In the genomic region with DNA sequence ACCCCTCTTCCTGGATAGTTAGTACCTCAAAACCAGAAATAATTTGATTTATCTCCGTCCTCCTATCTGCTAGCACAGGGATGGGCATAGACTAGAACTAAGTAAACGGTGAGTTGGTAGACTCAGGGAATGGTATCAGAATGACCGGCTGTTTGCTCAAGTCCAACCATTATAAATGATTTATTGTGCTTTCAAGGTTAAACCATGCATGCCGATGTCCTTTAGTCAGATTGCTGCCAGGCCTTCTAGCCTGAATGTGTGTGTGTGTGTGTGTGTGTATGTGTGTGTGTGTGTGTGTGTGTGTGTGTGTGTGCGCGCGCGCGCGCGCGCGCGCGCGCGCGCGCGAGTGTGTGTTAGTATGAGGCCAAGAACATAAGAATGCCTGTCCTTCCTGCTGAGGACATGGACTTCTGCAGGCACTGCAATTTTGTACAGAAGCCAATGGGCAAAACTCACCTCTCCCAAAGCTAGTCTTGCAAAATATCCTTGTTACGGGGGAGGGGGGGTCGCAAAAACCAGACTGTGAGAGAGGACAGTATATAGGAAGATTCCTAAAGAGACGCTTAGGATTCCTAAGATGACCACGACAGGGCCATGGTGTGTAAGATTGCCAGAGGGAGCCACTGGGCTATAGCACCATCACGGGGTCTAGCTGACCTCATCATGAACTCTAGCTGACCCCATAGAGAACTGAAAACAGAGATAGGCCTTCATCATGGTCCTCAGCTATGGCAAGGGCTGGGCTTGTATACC, we compare ENCODE assay signal across 28 mouse cellular contexts. TPM values are rescaled to one million over a fixed set of nuclear protein-coding genes. Genes with fewer than 3 reads are reported as not detected.
DNase-seq lines count a peak whose midpoint lies in the region; ATAC-seq lines count a peak whose summit lies in the region.
"Had no signal": no experiment of that assay in that cellular context is flagged by ENCODE, and none has a peak within 500 bp of the region (broad histone marks: within the 10 kb centered on the region; RNA-seq: fewer than 3 reads in every experiment).

No protein-coding gene starts in this region.

- whole genome bisulfite sequencing in kidney, embryonic 14.5 days = 71% methylated on average over 25 of the region's 25 CpGs
- 75% methylated on average over 25 of the region's 25 CpGs for WGBS in intestine, embryonic 15.5 days

- no peaks in the 10 kb centered on the region for H3K36me3 ChIP-seq in kidney, embryonic 14.5 days (ENCODE audit: control insufficient read depth, insufficient read depth, low read length)
- no peaks in the 10 kb centered on the region for H3K36me3 ChIP-seq in intestine, embryonic 15.5 days
- H3K36me3 ChIP-seq: forebrain, embryonic 10.5 days; heart, embryonic 12.5 days; hindbrain, embryonic 12.5 days; lung, embryonic 15.5 days; neural tube, embryonic 13.5 days had no signal

- H3K9me3 ChIP-seq in kidney, embryonic 14.5 days (ENCODE audit: control insufficient read depth, low read length) = no peaks in the 10 kb centered on the region
- no peaks in the 10 kb centered on the region for H3K9me3 ChIP-seq in intestine, embryonic 15.5 days
- H3K9me3 ChIP-seq: forebrain, embryonic 10.5 days; heart, embryonic 12.5 days; hindbrain, embryonic 12.5 days; lung, embryonic 15.5 days; neural tube, embryonic 13.5 days had no signal

- H3K27ac ChIP-seq in kidney, embryonic 14.5 days (ENCODE audit: low read depth, low read length) = no peak overlapping the region
- H3K27ac ChIP-seq in intestine, embryonic 15.5 days = no peak overlapping the region
- H3K27ac ChIP-seq: forebrain, embryonic 10.5 days; hindbrain, embryonic 12.5 days; liver, embryonic 14.5 days; lung, embryonic 15.5 days; neural tube, embryonic 13.5 days had no signal

- peaks cover 21% of the 10 kb centered on the region for H3K4me1 ChIP-seq in kidney, embryonic 14.5 days (ENCODE audit: control insufficient read depth, insufficient read depth, low read length)
- peaks cover 7% of the 10 kb centered on the region; the same call in 1 of the 2 replicates for H3K4me1 ChIP-seq in intestine, embryonic 15.5 days (replicated peaks)

- no peak overlapping the region for H3K4me2 ChIP-seq in kidney, embryonic 14.5 days (replicated peaks; ENCODE audit: low read depth, low read length)
- no peak overlapping the region for H3K4me2 ChIP-seq in intestine, embryonic 15.5 days (replicated peaks)
- H3K4me2 ChIP-seq: heart, embryonic 12.5 days; hindbrain, embryonic 12.5 days; lung, embryonic 15.5 days; neural tube, embryonic 13.5 days had no signal

- peak; percentile 42; the same call in 1 of the 2 replicates for ATAC-seq in kidney, embryonic 14.5 days (ENCODE audit: low FRiP score, low TSS enrichment)
- peak; percentile 79 for ATAC-seq in intestine, embryonic 15.5 days
- ATAC-seq: forebrain, embryonic 16.5 days; midbrain, embryonic 16.5 days had no signal

- H3K27me3 ChIP-seq in kidney, embryonic 14.5 days (ENCODE audit: control insufficient read depth, insufficient read depth, low read length) = no peaks in the 10 kb centered on the region
- H3K27me3 ChIP-seq in intestine, embryonic 15.5 days (replicated peaks) = no peaks in the 10 kb centered on the region
- H3K27me3 ChIP-seq: heart, embryonic 12.5 days; lung, embryonic 15.5 days; neural tube, embryonic 13.5 days had no signal

- H3K9ac ChIP-seq in kidney, embryonic 14.5 days (ENCODE audit: low read depth, low read length) = no peak overlapping the region
- H3K9ac ChIP-seq in intestine, embryonic 15.5 days = no peak overlapping the region
- H3K9ac ChIP-seq: heart, embryonic 12.5 days; hindbrain, embryonic 12.5 days; liver, embryonic 14.5 days; lung, embryonic 15.5 days; neural tube, embryonic 13.5 days had no signal

- H3K4me3 ChIP-seq in kidney, embryonic 14.5 days (ENCODE audit: low read length) = no peak overlapping the region
- no peak overlapping the region for H3K4me3 ChIP-seq in intestine, embryonic 15.5 days (replicated peaks)
- H3K4me3 ChIP-seq: forebrain, embryonic 10.5 days; heart, embryonic 12.5 days; hindbrain, embryonic 12.5 days; lung, embryonic 15.5 days; myocyte; neural tube, embryonic 13.5 days had no signal

- DNase-seq in adrenal gland, adult 2 months = peak; percentile 66
- no peak for DNase-seq in adrenal gland, adult 8-10 months
- DNase-seq in kidney, postnatal 10 days = no peak
- DNase-seq in kidney, postnatal 14 days = peak; percentile 29
- no peak for DNase-seq in lung, postnatal 14 days
- no peak for DNase-seq in liver
- DNase-seq: cerebellum, adult 11 months; cerebellum, adult 9-11 months; gastrocnemius, postnatal 10 days; heart, adult 18-20 months; heart, postnatal 10 days; layer of hippocampus, postnatal 36 days; lung, postnatal 4 days; retina, postnatal 1 day; right cerebral cortex, postnatal 25 days; spleen, adult 18-20 months; thymus, postnatal 4 days had no signal

RNA-seq across cellular contexts. Expression of a gene that starts 29.9 kb away (rescaled TPM):
- total RNA-seq in adrenal gland, adult 2 months (2021) = 100 to 1,000 TPM; 166 to 261 TPM
- polyA plus RNA-seq in adrenal gland, adult 2 months (2012; rRNA removed) = 497 and 623 TPM in 2 replicates
- 100 to 1,000 TPM; 196 to 244 (median 223) TPM for total RNA-seq in adrenal gland, adult 8-10 months (2022)
- 38.3 and 43.6 TPM in 2 replicates for polyA plus RNA-seq in kidney, embryonic 14.5 days (2014; fragmentation: Nextera tagmentation; extraction: Ambion mirVana)
- polyA plus RNA-seq in intestine, embryonic 15.5 days (2015; fragmentation: Nextera tagmentation; extraction: Ambion mirVana) = 32.2 and 32.4 TPM in 2 replicates

Comparison
In these comparisons a context has a peak if more than half of its experiments do, and no peak if none do; other contexts are left out.
1. DNase-seq: peak in adrenal gland, adult 2 months (single experiment) and kidney, postnatal 14 days (single experiment); none in adrenal gland, adult 8-10 months (single experiment), kidney, postnatal 10 days (single experiment), lung, postnatal 14 days (single experiment) and liver (single experiment).
2. RNA of a gene that starts 29.9 kb away (polyA plus RNA-seq): 497 to 623 TPM in adrenal gland, adult 2 months; 38.3 to 43.6 TPM in kidney, embryonic 14.5 days and 32.2 to 32.4 TPM in intestine, embryonic 15.5 days; every median in the first group is over 10 times any median in the second.